Mouse (Mus musculus) common myeloid progenitor, adult 5-6 weeks (primary cell): Measurements from ENCODE around the gene Zfp982. TPM values are rescaled to one million over a fixed set of nuclear protein-coding genes. Genes with fewer than 3 reads are reported as not detected.
"Not testable (repeated sequence)": the region's sequence is repeated elsewhere in the genome, so short reads cannot be mapped to it uniquely, and the experiment has no call there.

Experiments used
- ATAC-seq: replicated peaks from 2 replicates; pipeline ENCODE4 v1.8.0; 2016; ENCODE audit warnings: low read depth, mild to moderate bottlenecking, moderate TSS enrichment, inconsistent platforms; ENCODE audit not compliant: poor library complexity, severe bottlenecking
- total RNA-seq: library from RNA; stranded (forward); fragments of 200-1000, 187-1606 nt; gene quantifications from 2 replicates; pipeline ENCODE4 v1.2.3, GENCODE M21; 2017

Gene Zfp982
- total RNA-seq, 1 experiment from 2014 or later, result 26.1 TPM

DNA sequence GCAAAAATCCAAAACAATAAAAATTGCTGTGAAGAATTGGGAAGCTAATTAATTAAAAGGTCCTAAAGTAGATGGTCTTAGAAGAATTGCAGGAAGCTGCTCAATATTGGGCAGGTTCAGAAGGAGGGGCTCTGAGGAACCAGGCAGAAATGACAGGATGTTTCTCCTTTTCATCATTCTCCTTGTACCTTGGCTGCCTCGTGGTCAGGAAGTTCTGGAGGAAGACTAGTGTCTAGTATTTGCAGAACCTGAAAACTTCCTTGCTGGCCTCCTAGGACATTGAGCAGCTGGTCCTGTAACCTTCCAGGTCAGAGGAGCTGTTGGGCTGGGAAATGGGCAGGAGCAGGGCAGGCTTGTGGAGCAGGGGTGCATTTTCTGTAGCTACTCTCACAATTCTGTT is 64.7 kb downstream of the Zfp982 start:
- not testable (repeated sequence) for ATAC-seq

GRCm38 (mm10) chr4:147558011-147558410 is 65.8 kb downstream of the Zfp982 start:
- not testable (repeated sequence) for ATAC-seq

GRCm38 (mm10) chr4:147559096-147559495 is 66.9 kb downstream of the Zfp982 start:
- ATAC-seq, result not testable (repeated sequence)

Other genes with a start within 250 kb of the Zfp982 start
- not detected in 2 replicates for gene Zfp988, start 186.7 kb upstream of the Zfp982 start, total RNA-seq
- gene Zfp978, start 131.1 kb upstream of the Zfp982 start, total RNA-seq, result 0.18 and 0.39 TPM in 2 replicates
- gene Gm16503, start 47.8 kb downstream of the Zfp982 start, total RNA-seq, result 1.7 and 2.5 TPM in 2 replicates
- 0.05 and 0.29 TPM in 2 replicates for gene Zfp985, start 60.9 kb downstream of the Zfp982 start, total RNA-seq
- gene Zfp979, start 150.1 kb downstream of the Zfp982 start, total RNA-seq, result 4.5 and 7.9 TPM in 2 replicates
- 0.05 TPM in 1 of 2 replicates, not detected in the other for gene Zfp534, start 210.1 kb downstream of the Zfp982 start, total RNA-seq